Mouse (Mus musculus) gastrocnemius, postnatal 14 days (tissue): ENCODE data around the gene Scd3. TPM values are rescaled to one million over a fixed set of nuclear protein-coding genes. Genes with fewer than 3 reads are reported as not detected.
"Not testable (repeated sequence)": the region's sequence is repeated elsewhere in the genome, so short reads cannot be mapped to it uniquely, and the experiment has no call there.

Experiments
- DNase-seq: peaks from one replicate; pipeline ENCODE4 v3.0.0; 2021; ENCODE audit warnings: mixed read lengths
- intact Hi-C: fragments of 180-260 bp; cut with DNase I; formaldehyde crosslinking; loops from one replicate; pipeline ENCODE4 v1.15.1; 2025; ENCODE audit warnings: low total_unique reads
- total RNA-seq, 2 experiments: library from RNA; stranded (reverse); gene quantifications; 2 replicates each; pipeline ENCODE4 v1.2.3; 2021

Scd3 gene
- total RNA-seq, 2 experiments from 2014 or later, result not detected

DNA sequence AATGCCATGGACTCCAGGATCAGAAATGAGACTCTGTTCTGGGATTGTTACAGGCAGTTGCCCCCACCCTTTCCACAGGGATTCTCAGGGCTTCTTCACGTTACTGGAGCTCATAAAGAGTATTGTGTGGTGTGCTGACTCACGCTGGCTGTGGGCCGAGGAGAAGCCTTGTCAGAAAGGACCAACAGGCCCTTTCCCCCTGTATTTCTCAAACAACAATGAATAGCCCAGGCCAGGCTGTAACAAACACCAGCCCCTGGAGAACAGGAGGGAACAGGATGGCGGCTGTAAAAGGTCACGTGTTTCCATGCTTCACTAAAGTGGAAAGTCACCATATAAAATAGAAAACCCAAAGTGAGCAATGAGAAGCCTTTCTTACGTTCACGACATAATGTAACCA is 62.2 kb downstream of the Scd3 start:
- peak; percentile 59 for DNase-seq

DNA sequence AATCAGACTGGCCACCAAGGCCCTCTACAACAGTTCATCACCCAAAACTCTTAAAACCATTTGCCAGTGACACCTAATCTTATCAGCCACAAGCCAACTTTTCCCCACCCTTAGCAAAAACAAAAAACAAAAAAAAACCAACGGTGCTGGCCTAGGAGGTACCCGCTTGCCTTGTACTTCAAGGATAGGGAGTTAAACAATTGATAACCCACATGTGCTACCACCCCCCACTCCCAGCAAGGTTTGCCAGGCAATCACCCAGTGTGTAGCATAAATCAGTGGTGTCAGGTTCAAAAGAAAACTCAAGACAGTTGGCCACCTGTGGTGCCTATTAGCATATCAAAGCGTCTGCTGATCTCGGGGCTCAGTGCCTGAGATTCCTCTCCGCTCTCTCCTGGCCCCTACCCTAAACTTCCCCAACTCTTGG is 62.9 kb downstream of the Scd3 start:
- no peak for DNase-seq
- intact Hi-C loops, result no loop called here

More for the DNA sequence above, 62.2 kb downstream of the Scd3 start:
- intact Hi-C loops, result no loop called here

DNA sequence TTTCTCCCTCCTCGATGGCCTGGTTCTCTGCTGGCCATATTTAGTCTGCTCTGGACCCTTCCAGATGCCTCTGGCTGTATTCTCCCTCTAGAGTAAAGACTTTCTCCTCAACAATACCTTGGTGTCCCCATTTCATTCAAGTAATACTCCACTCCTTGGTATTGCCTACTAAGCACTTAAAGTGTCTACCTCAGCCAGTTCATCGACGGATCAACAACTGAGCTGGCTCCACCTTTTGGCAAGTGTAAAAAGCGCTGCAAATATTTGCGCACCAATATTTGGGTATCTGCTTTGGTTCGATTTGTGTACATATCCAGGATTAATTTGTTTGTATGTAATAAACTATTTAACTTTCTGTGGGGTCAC is 63.4 kb downstream of the Scd3 start:
- no peak for DNase-seq
- intact Hi-C loops, result no loop called here

DNA sequence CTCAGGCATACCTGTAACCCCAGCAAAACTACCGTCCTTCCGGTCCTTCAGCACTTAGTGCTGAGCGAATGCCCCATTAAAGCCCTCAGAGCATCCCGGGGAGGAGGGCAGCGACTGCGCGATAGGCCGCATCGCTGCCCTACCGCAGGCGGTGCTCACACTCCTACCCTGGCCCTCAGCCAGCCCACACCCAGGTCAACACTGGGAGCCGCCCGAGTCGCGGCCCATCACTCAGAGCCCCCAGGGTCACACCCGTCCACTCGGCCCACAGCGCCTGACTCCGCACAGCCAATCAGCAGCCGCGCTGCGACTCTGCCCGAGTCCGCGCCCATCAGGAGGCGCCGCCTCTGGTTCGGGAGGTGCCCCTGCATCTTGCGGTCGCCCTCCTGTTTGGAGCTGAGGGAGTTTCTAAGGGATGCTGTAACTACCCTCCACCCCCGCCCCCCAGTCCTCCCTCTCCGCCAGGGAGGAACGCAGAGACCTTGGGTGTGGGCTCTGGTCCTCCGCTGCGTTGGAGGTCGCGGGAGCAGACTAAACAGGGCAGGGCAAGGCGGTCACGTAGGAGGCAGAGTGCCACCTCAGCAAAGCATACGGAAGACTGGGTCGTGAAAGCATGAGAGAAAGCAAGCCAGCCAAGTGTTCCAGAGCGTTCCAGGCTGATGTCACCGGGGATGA is 63.9 kb downstream of the Scd3 start:
- intact Hi-C loops, result no loop called here
- peak; percentile 90 for DNase-seq

DNA sequence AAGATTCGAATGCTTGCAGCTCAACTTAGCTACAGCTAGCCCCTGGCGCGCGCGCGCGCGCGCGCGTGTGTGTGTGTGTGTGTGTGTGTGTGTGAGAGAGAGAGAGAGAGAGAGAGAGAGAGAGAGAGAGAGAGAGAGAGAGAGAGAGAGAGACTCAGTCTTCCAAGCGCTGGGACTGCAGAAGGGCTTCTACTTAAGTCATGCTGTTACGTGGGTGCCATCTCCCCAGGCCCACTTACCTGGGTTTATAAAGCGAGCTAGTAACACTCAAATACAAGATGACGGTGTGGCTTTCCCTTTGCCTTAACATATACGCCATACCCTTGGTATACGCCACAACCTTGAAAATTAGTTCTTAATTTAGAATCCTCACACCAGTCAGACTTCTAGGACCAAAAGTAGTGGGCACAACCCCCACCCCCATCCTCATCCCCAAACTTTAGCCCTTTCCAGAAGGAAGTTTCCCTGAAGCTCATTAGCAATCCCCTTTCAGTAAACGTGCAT is 64.5 kb downstream of the Scd3 start:
- intact Hi-C loops, result no loop called here
- no peak for DNase-seq

DNA sequence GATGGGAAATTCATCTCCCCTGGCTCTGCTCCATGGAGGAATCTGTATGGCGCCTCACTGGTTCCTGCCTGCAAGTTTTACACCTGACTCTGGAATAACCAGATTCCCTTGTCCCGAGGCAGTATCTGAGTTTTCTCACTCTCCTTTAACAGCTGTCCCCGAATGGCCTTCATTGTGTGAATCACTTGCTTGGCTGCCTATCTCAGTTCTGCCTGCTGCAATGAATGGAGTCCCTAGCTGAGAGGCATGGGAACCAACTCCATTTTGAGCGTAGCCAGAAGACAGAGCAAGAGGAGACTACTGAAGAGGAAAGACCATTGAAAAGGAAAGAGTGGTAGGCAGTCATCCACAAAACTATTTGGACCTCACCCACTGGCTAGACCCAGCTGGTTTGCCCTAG is 70.6 kb downstream of the Scd3 start:
- intact Hi-C loops, result no loop called here

DNA sequence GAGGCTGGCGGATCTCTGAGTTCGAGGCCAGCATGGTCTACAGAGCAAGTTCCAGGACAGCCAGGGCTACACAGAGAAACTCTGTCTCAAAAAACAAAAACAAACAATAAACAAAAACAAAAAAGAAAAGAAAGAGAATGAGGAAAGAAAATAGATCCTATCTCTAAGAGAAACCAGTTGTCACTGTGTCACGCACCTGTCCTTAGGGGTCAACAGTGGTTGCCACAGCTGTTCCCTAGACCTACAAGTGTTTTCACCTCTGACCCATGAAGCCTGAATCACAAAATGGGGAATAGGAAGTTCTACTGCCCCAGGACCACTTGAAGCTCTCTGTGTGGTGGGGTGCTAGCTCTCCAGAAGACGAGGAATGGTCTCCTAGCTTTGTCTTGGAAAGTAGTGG is 71.4 kb downstream of the Scd3 start:
- no peak for DNase-seq
- intact Hi-C loops, result no loop called here

More for the DNA sequence above, 70.6 kb downstream of the Scd3 start:
- DNase-seq, result no peak

DNA sequence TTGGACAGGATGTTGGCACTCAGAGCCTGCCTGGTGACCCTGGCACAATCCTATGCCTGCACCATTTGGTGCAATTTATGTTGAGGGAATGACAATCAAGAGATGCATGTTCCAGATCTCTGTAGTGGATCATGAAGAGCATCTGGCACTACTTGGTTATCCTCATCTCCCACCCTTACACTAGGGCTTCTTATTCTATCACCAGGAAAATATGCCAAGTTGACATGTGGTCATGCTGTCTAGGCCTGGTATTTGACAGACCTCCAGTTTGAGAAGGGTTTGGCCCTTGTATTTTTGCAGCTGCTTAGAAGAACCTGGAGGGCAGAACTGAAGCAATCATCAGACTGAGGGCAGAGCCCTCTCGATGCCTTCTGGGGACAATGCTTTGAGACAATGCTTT is 72.3 kb downstream of the Scd3 start:
- intact Hi-C loops, result no loop called here
- DNase-seq, result no peak

DNA sequence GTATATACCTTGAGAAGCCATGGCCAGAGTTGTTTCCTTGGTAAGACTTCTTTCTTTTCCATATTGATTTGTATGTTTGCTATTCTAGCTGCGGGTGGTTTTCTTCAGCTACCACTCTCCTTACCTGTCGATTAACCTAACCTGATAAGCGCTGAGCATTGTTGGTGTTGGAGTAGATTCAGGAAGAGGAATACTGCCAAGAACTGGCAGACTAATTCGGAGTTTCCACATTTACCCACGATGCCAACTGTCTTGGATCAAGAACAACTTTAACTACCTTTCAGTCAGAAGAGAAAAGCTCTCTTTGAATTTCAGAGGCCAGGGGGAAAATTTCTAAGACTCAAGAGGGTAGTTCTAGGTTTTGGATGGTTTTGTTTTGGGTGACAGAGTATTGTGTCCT is 73.8 kb downstream of the Scd3 start:
- DNase-seq, result no peak
- intact Hi-C loops, result no loop called here

DNA sequence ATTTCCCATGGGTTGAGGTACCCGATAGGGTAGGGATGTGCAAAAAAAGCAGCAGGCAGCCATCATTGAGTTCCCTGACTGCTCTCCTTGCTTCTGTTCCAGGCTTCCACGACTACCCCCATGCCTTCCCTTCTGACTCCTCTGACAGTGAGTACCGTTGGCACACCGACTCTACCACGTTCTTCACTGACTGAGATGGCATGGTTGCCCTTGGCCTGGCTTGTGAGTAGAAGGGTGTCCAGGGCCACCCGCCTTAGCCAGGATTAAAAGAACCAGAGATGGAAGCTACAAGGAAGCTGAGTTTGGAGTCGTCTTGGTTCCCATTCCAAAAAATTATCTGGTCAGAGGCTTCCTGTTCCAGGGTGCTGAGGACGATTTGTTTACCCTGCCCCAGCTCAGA is 74.9 kb downstream of the Scd3 start:
- no peak for DNase-seq
- intact Hi-C loops, result no loop called here

DNA sequence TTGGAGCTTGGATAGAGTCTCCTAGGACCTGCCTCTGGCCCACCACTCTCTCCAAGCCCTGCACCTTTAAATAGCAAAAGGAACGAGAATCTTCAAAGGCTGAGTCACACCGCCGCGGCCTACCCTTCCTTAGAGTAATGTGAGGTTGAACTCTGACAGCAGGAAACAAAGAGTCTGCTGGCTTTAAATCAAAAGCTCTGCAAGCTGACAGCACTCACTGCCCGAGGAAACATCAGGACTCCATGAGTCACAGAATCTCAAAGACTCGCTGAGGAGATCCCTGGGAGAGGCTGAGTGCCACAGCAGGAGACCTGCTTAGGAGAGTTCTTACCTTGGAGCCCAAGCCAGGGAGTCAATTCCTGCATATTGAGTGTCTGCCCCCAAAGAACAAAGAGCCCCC is 77.7 kb downstream of the Scd3 start:
- intact Hi-C loops, result no loop called here
- peak; percentile 30 for DNase-seq

DNA sequence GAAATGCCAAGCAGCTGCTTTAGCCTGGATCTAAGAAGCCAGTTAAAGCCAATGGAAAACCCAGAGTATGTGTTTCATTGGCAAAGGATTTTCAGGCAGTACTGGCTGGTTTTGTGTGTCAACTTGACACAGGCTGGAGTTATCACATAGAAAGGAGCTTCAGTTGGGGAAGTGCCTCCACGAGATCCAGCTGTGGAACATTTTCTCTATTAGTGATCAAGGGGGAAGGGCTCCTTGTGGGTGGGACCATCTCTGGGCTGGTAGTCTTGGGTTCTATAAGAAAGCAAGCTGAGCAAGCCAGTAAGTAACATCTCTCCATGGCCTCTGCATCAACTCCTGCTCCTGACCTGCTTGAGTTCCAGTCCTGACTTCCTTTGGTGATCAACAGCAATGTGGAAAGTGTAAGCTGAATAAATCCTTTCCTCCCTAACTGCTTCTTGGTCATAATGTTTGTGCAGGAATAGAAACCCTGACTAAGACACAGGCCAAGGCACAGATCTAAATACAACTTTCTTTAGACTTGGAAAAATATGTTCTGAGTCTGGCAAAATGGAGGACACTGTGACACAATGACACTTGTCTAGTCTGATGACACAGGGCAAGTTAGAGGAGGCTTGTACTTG is 78.9 kb downstream of the Scd3 start:
- DNase-seq, intact Hi-C loops: not testable (repeated sequence)

DNA sequence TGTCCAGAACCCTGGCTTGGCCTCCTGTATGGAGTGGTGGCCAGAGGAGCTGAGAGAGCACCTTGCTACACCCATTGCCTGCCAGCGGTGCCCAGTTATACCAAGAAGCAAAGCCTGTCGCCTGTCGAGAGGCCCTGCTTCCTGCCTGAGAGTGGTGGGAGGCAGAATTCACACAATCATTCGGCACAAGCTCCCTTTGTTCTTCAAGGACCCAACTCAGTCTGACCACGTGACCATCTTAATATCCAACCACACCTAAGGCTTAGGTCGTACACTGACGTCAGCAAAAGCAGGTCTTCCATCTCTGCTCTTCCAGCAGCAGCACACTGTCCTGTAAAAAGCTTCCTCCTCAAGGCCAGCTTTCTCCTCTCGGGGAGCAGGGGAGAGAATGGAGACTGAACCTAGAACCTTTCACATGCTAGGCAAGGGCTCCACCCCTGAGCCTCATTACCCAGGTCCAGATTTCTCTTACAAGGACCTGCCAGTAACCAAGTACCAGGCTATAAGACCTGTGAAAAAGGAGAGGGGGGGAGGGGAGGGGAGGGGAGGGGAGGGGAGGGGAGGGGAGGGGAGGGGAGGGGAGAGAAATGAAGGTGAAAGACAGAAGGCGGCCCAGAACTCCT is 79.6 kb downstream of the Scd3 start:
- intact Hi-C loops, result no loop called here
- DNase-seq, result no peak

DNA sequence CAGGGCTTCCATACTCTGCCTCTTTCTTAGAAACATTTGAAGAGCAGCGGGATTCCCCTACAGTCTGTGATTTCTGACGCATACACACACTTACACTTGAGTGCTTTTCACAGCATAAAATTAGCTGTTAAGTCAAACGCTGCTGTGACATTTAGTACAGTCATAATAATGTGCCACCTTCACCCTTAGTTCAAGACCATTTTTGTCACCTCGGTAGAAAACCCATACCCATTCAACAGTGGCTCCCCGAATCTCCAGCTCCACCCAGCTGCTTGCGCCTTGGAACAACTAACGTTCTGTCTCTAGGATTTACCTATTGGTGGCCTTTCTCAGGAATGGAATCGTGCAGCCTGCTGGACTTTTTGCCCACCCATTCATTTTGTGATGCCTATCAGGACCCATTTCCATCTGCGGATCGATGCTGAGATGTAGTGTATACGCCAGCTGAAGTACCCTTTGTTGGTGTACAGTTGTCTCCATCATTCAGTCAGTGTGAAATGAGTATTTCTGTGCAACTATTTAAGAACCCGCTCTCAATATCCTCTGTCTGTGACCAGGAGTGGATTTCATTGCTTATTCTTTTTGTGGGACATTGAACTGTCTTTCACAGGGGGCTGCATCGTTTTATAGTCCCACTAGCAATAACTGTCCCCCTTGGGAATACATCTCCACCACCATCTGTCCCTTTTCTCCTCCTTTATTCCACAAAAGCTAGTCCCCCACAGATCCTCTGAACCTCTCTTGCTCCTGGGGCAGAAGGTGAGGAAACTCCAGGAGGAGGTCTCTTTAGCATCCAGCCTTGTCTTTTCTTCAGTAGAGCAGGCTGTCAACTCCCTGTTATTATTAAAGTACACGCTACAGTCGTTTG is 80.3 kb downstream of the Scd3 start:
- intact Hi-C loops, result no loop called here
- no peak for DNase-seq

DNA sequence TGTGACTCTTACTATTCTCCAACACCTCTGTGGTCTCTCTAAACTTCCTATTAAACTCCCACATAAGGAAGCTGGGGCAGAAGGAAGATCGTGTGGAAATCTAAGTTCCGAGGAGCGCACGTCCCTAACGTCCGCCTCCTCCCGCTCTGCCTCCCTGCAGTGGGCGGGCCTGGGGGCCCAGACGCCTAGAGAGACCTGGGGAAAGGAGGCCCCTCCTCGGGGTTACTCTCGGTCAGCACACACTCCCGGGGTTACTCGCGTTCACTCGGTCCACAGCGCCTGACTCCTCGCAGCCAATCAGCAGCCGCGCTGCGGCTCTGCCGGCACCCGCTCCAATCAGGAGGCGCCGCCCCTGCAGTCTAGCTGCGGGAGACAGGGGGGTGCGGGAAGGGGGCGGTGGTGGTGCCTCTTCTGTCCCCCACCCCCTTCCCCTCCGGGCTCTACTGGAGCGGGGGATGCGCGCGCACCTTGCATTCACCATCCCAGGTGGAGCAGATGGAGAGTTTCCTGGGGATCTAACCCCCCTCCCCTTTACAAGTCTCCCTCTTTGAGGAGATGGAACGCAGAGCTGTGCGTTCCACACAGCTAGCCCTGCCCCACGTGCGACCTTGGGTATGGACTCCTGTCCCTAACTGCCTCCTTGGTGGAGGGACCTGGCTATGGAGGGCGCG is 81.1 kb downstream of the Scd3 start:
- intact Hi-C loops, result no loop called here

DNA sequence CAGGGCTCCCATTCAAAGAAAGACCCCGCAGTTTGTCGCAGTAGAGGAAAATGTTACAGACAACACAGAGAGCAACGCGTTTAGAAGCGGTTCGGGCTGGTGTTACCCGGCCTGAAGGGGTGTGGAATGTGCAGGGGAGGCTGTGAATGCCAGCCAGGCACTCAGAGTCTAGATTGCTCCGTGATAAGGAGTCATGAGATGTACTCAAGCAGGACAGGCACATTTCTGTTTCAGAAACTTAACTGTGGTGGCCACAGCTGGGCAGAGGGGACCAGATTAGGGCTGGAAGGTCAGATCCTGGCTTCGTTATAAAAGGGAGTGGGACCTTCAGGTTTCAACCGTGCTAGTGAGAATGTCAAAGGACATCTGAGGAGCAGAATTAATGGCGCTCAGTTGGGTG is 81.7 kb downstream of the Scd3 start:
- intact Hi-C loops, result no loop called here
- no peak for DNase-seq

More for the DNA sequence above, 81.1 kb downstream of the Scd3 start:
- DNase-seq, result peak; percentile 91

DNA sequence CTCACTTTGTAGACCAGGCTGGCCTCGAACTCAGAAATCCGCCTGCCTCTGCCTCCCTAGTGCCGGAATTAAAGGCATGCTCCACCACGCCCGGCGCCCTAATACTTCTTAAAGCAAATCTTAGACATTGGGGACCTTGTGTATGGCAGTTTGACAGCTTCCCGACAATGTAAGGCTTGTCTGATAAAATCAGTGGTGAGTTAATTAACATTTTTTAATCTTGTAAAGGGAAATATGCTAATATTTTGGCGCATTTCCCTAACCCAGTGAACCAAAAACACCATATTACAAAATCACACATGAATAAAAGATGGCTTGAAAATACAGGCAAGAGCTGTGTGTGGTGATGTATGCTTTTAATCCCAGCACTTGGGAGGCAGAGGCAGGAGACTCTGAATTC is 82.5 kb downstream of the Scd3 start:
- intact Hi-C loops, result no loop called here
- DNase-seq, result no peak

DNA sequence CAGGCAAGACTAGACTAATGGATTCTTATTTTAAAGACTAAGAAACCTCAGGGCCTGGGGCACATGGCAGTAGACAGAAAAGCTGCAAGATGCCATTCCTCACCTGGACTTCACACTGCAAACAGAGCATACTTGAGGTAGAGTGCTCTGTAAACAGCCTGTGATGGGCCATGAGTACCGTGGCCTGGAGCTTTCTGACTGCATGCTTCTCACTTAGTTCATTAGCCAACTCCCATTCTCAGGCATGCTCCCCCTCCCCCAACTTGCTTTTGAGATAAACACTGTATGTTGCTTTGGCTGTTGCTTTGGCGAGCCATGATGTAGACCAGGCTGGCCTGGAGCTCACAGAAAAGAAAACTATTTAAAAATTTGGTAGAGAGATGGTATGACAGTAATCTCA is 83.0 kb downstream of the Scd3 start:
- intact Hi-C loops, result no loop called here
- no peak for DNase-seq

DNA sequence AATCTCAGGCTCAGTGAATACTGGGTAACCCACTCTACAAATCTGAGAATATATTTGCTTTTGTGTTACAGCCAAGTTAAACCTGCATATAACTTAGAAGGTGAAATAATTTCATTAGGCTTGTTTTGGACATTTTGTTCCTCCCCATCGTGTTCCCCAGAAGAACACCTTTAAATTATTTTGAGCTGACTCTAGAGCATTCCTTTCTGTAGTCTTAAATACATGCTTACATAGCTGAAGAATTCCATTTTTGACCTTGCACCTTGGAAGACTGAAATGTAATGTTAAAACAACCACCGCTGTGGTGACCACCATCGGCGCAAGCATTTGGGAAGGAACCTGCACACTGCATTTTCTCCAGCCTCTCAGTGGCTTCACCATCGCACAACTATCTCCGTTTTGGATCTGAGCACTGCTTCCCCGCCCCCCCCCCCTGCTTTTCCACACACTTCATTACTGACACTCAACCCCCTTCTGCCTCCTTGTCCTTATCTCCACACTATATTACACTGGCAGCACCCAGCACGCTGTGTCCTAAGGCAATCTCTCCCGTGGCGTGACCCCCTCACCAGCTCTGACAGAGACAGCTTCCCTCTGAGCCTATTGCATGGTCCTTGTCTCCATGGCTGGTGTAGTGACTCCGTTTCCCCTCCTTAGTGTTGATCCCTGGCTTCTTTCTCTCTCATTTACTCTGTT is 84.5 kb downstream of the Scd3 start:
- intact Hi-C loops, result no loop called here
- DNase-seq, result no peak
